8 mouse cellular contexts compared by ENCODE assay signal in the genomic region with DNA sequence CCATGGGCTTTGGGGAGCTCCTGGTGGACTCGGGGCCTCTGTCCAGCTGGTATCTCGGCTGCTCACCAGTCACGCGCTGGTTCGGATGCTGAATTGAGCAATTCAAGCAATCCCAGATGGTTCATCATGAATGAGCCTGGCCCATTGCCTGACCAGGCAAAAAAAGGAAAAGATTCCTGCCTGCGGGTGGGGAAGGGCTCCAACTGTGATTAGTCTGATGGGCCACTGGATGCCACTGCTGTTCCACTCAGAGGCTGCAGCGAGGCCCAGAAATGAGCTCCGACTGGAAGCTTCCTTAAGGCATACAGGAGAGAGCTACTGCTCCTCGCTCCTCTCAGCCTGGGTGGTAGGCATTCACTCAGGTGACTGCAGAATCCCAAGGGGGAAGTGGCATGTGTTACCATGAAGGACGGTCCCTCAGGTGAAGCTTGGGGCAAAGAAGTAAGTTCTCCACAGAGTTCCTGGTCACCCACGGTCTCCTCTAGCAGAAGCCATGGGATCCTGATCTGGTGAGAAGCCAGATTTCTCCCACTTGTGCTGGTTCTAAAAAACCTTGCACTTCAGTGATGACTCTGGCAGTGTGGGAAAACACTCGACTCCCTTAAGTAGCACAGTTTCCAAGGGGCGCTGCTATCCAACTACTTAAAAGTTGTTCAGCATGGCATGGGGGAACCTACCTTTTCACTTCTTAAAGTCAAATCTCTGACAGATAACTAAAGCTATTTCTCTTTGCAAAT. TPM values are rescaled to one million over a fixed set of nuclear protein-coding genes. Genes with fewer than 3 reads are reported as not detected.
DNase-seq lines count a peak whose midpoint lies in the region; ATAC-seq and TF ChIP-seq lines count a peak whose summit lies in the region.

No protein-coding gene starts in this region.

- ATAC-seq in heart, postnatal 0 days (ENCODE audit: insufficient read depth, low read depth) = peak; percentile 86
- ATAC-seq in stomach, embryonic 14.5 days (ENCODE audit: insufficient number of reproducible peaks, insufficient read depth, low FRiP score, low read depth) = peak; percentile 77; the same call in 1 of the 2 replicates

- TF ChIP-seq CTCF in CH12.LX (conservative IDR thresholded peaks at IDR 0.05 in 1 of 2, IDR thresholded peaks at IDR 0.05 in 1 of 2; ENCODE audit: low read depth in 2 of 2, low read length in 2 of 2) = peak in 1 of 2 experiments; percentile 56; a peak in 2 of 4 replicates
- peak; percentile 79 for TF ChIP-seq CTCF in heart, postnatal 0 days (IDR thresholded peaks at IDR 0.05; ENCODE audit: low read depth)
- no peak for TF ChIP-seq CTCF in thymus, adult 2 months (IDR thresholded peaks at IDR 0.05; ENCODE audit: borderline replicate concordance, control insufficient read depth, extremely low read depth, insufficient read depth, low read length, poor library complexity)

- no peak overlapping the region for H3K4me2 ChIP-seq in CH12.LX (ENCODE audit: insufficient read depth, low read depth, poor library complexity, severe bottlenecking)
- no peak overlapping the region for H3K4me2 ChIP-seq in heart, postnatal 0 days (ENCODE audit: low read depth, low read length)
- H3K4me2 ChIP-seq in stomach, embryonic 14.5 days (replicated peaks; ENCODE audit: low read depth, low read length) = no peak overlapping the region

- peaks cover 7 to 28% of the 10 kb centered on the region in 2 experiments; a peak in 3 of 4 replicates for H3K4me1 ChIP-seq in CH12.LX (ENCODE audit: control insufficient read depth in 1 of 2, insufficient read depth in 2 of 2)
- H3K4me1 ChIP-seq in embryonic facial prominence, embryonic 10.5 days = peaks cover 7% of the 10 kb centered on the region; the same call in 1 of the 2 replicates
- no peaks in the 10 kb centered on the region for H3K4me1 ChIP-seq in heart, postnatal 0 days (ENCODE audit: control insufficient read depth, insufficient read depth)
- H3K4me1 ChIP-seq in stomach, embryonic 14.5 days (ENCODE audit: control insufficient read depth, insufficient read depth, low read length) = no peaks in the 10 kb centered on the region
- H3K4me1 ChIP-seq in thymus, adult 2 months (replicated peaks; ENCODE audit: control insufficient read depth, insufficient read depth, low read length) = no peaks in the 10 kb centered on the region

- in situ Hi-C loops in CH12.LX (cut with MboI; ENCODE audit: low pct_ligation_motif_present, low pct_unique_long_range_greater_than_20kb, low sequenced_read_pairs) = no loop called here

- H3K27me3 ChIP-seq in CH12.LX (replicated peaks) = no peaks in the 10 kb centered on the region
- no peaks in the 10 kb centered on the region for H3K27me3 ChIP-seq in embryonic facial prominence, embryonic 10.5 days (replicated peaks; ENCODE audit: low read depth, poor library complexity, severe bottlenecking)
- no peaks in the 10 kb centered on the region for H3K27me3 ChIP-seq in heart, postnatal 0 days (ENCODE audit: control insufficient read depth, insufficient read depth, low read length)
- H3K27me3 ChIP-seq in stomach, embryonic 14.5 days (ENCODE audit: control insufficient read depth, insufficient read depth, low read length) = no peaks in the 10 kb centered on the region
- H3K27me3 ChIP-seq in thymus, adult 2 months (ENCODE audit: control insufficient read depth, insufficient read depth, low read length) = no peaks in the 10 kb centered on the region

- no peaks in the 10 kb centered on the region for H3K36me3 ChIP-seq in CH12.LX (replicated peaks in 1 of 2; ENCODE audit: control insufficient read depth in 1 of 2, insufficient read depth in 1 of 2, low read length in 1 of 2)
- H3K36me3 ChIP-seq in embryonic facial prominence, embryonic 10.5 days (replicated peaks) = no peaks in the 10 kb centered on the region
- H3K36me3 ChIP-seq in heart, postnatal 0 days (replicated peaks; ENCODE audit: control insufficient read depth, insufficient read depth, low read length) = no peaks in the 10 kb centered on the region
- H3K36me3 ChIP-seq in stomach, embryonic 14.5 days (ENCODE audit: control insufficient read depth, insufficient read depth, low read length) = no peaks in the 10 kb centered on the region
- no peaks in the 10 kb centered on the region for H3K36me3 ChIP-seq in thymus, adult 2 months (ENCODE audit: control insufficient read depth, insufficient read depth, low read length)

- H3K9ac ChIP-seq in CH12.LX (ENCODE audit: insufficient read depth, low read depth) = no peak overlapping the region
- no peak overlapping the region for H3K9ac ChIP-seq in heart, postnatal 0 days (replicated peaks; ENCODE audit: low read depth, low read length)
- no peak overlapping the region for H3K9ac ChIP-seq in stomach, embryonic 14.5 days (replicated peaks; ENCODE audit: low read depth, low read length)

- dilution Hi-C loops in CH12.LX (cut with MboI; ENCODE audit: extremely low pct_ligation_motif_present, extremely low pct_unique_long_range_greater_than_20kb, low sequenced_read_pairs) = no loop called here

- peak; percentile 62 for TF ChIP-seq RAD21 in CH12.LX (IDR thresholded peaks at IDR 0.05; ENCODE audit: low read depth, low read length)

- WGBS in embryonic facial prominence, embryonic 10.5 days = 79% methylated on average over 13 of the region's 13 CpGs
- 68% methylated on average over 13 of the region's 13 CpGs for WGBS in heart, postnatal 0 days
- 71% methylated on average over 13 of the region's 13 CpGs for WGBS in stomach, embryonic 14.5 days
- WGBS in thymus, adult 2 months = 95% methylated on average over 13 of the region's 13 CpGs

- no peaks in the 10 kb centered on the region for H3K9me3 ChIP-seq in CH12.LX (replicated peaks; ENCODE audit: low read length)
- no peaks in the 10 kb centered on the region for H3K9me3 ChIP-seq in embryonic facial prominence, embryonic 10.5 days
- H3K9me3 ChIP-seq in heart, postnatal 0 days (replicated peaks; ENCODE audit: control insufficient read depth, low read length) = no peaks in the 10 kb centered on the region
- no peaks in the 10 kb centered on the region for H3K9me3 ChIP-seq in stomach, embryonic 14.5 days (ENCODE audit: control insufficient read depth, low read depth, low read length)

- TF ChIP-seq EP300 in CH12.LX (IDR thresholded peaks at IDR 0.05; ENCODE audit: low read length) = no peak
- TF ChIP-seq EP300 in heart, postnatal 0 days (IDR thresholded peaks at IDR 0.05; ENCODE audit: low read depth) = no peak

- no peaks in the 10 kb centered on the region for H3K79me2 ChIP-seq in CH12.LX (replicated peaks; ENCODE audit: control insufficient read depth, extremely low read depth, insufficient read depth, poor library complexity, severe bottlenecking)

- DNase-seq in CH12.LX (ENCODE audit: extremely low read depth) (no peak), ZHBTc4 (ENCODE audit: low read depth, low spot score) (peak; percentile 71)
- peak; percentile 36 for DNase-seq in embryonic facial prominence, embryonic 10.5 days (ENCODE audit: low spot score)
- no peak for DNase-seq in heart, postnatal 0 days (ENCODE audit: low spot score)
- DNase-seq in kidney, postnatal 4 days = peak; percentile 69 to 81
- DNase-seq in lung, postnatal 14 days = peak; percentile 72
- no peak for DNase-seq in thymus, adult 2 months

- TF ChIP-seq POLR2A in CH12.LX (IDR thresholded peaks at IDR 0.05; ENCODE audit: low read depth, low read length) = no peak
- TF ChIP-seq POLR2A in thymus, adult 2 months (IDR thresholded peaks at IDR 0.05; ENCODE audit: control insufficient read depth, extremely low read depth, insufficient read depth, low read length, poor library complexity) = no peak

- no peak overlapping the region for H3K4me3 ChIP-seq in CH12.LX (replicated peaks in 1 of 3; ENCODE audit: low read depth in 2 of 3, low read length in 2 of 3, poor library complexity in 1 of 3)
- no peak overlapping the region for H3K4me3 ChIP-seq in embryonic facial prominence, embryonic 10.5 days
- H3K4me3 ChIP-seq in heart, postnatal 0 days (ENCODE audit: low read depth, low read length) = no peak overlapping the region
- no peak overlapping the region for H3K4me3 ChIP-seq in stomach, embryonic 14.5 days (ENCODE audit: low read depth, low read length)
- no peak overlapping the region for H3K4me3 ChIP-seq in thymus, adult 2 months (ENCODE audit: control insufficient read depth, insufficient read depth, low read length)

- H3K27ac ChIP-seq in CH12.LX (ENCODE audit: insufficient read depth, low read depth) = no peak overlapping the region
- no peak overlapping the region for H3K27ac ChIP-seq in embryonic facial prominence, embryonic 10.5 days (replicated peaks)
- no peak overlapping the region for H3K27ac ChIP-seq in heart, postnatal 0 days (ENCODE audit: low read depth)
- H3K27ac ChIP-seq in stomach, embryonic 14.5 days (ENCODE audit: low read length) = no peak overlapping the region
- H3K27ac ChIP-seq in thymus, adult 2 months (ENCODE audit: control insufficient read depth, insufficient read depth, low read length) = no peak overlapping the region

TF ChIP-seq in CH12.LX, 34 proteins besides CTCF, POLR2A, EP300 and RAD21:
- TF ChIP-seq SMC3 (IDR thresholded peaks at IDR 0.05; ENCODE audit: low read depth, low read length) = peak; percentile 62
- no peak for TF ChIP-seq MXI1 (IDR thresholded peaks at IDR 0.05; ENCODE audit: low read depth, low read length)
TF ChIP-seq in CH12.LX: peak in this region for 1.

RNA-seq across cellular contexts. Expression of gene Susd1, which starts 57.3 kb away (rescaled TPM):
- 5.1 and 6.1 TPM in 2 replicates for total RNA-seq in CH12.LX (2012; rRNA removed)
- 4.1 and 5.0 TPM in 2 replicates for total RNA-seq in CH12.LX (2014; rRNA removed)
- polyA plus RNA-seq in CH12.LX (2012; ENCODE audit: insufficient read length, low read depth) = 1.4 and 1.6 TPM in 2 replicates
- 1.6 and 2.2 TPM in 2 replicates for polyA plus RNA-seq in embryonic facial prominence, embryonic 10.5 days (2016; fragmentation: Nextera tagmentation; extraction: Ambion mirVana)
- total RNA-seq in heart, postnatal 0 days (2014; rRNA removed; ENCODE audit: low replicate concordance) = 2.9 and 6.2 TPM in 2 replicates
- 1.9 and 2.1 TPM in 2 replicates for polyA plus RNA-seq in heart, postnatal 0 days (2015; fragmentation: Nextera tagmentation; extraction: Ambion mirVana)
- 8.2 and 9.9 TPM in 2 replicates for polyA plus RNA-seq in stomach, embryonic 14.5 days (2014; fragmentation: Nextera tagmentation; extraction: Ambion mirVana)
- 21.6 and 22.0 TPM in 2 replicates for polyA plus RNA-seq in thymus, adult 2 months (2012; rRNA removed)

Comparison
In these comparisons a context has a peak if more than half of its experiments do, and no peak if none do; other contexts are left out.
1. DNase-seq: peak in ZHBTc4 (single experiment), embryonic facial prominence, embryonic 10.5 days (single experiment), kidney, postnatal 4 days (2 of 2) and lung, postnatal 14 days (single experiment); none in CH12.LX (single experiment), heart, postnatal 0 days (single experiment) and thymus, adult 2 months (single experiment).